Mouse (Mus musculus) spleen, postnatal 36 days (tissue): ENCODE measurements around the gene Lmod3.

Source experiments
- DNase-seq, 2 experiments: peaks; one replicate each; pipeline ENCODE4 v3.0.0; 2022; ENCODE audit warnings: low spot score in 2 of 2, mixed read lengths in 1 of 2

Lmod3 gene

GRCm38 (mm10) chr6:97252711-97253221 lies at the start of gene Lmod3:
TSS of gene Lmod3 (minus strand) at chr6:97252759.
- no peak for DNase-seq

DNA sequence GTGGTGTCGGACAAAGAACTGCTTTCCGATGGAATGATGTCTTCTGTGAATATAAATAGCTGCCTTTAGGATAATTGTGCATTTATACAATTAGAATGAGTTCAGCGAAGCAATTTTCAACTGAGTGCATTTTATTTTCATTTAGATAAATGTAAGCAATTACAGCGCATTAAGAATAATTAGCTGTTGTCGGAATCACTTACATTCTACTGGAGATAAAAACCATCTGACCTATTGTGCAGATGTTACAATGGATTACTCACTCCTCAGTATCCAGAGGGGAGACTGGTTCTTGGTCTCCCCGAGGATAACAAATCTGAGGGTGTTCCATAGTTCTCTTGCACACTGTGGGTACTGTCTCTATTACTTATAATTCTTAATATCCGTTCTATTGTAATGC lies 49.7 kb upstream of the Lmod3 start:
- no peak for DNase-seq

- no peak for DNase-seq
Measured at GRCm38 (mm10) chr6:97300659-97301058, 48.1 kb upstream of the Lmod3 start.

- DNase-seq: no peak
Measured at GRCm38 (mm10) chr6:97300180-97300579, 47.6 kb upstream of the Lmod3 start.

- DNase-seq: no peak
Measured at GRCm38 (mm10) chr6:97297151-97297550, 44.6 kb upstream of the Lmod3 start.

DNA sequence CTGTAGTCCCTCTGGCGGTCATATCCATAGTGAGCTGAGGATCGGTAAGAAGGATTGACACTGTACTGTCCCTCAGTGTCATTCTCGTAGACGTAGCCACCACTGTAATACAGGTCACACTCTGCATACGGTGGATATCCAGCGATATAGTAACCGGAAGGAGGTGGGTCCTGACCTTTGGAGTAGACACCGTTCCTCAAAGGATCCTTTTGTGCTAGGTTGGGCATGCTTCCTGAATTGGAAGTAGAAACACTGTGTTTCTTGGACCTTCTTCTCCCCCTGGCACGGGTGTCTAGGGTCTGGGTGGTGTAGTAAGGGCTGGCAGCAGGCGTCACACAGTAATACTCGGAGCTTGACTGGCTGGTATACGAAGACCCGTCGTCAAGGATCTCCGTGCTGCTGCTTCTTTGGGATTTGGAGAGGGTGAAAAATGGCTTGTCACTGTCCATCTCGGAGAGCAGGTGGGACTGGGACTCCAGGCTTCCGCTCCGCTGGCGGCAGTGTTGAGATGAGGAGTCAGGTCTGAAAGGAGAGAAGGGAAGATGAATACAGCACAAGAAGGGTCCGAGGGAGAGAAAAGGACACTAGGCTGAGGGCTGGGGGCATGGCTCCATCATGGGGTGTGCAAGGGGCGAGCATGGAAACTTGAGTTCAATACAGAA lies 43.4 kb upstream of the Lmod3 start:
- no peak for DNase-seq

DNA sequence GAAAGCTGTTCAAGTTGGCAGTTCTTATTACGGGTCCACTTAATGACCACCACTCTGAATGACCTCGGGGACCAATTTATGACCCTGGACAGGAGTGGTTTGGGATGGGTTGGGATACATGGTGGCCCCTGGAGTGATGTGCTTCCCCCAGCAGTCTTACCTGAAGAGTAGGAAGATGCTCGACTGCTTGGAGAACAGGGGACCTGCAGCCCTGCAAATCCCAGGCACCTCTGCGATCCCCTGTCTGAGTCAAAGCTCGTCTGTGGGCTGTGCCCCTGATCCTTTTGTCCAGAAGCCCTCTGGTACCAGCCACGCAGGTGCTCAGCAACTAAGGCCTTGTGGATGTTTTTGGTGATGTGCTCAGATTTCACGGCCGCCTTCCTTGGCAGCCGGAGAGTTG lies 42.9 kb upstream of the Lmod3 start:
- DNase-seq: no peak

DNA sequence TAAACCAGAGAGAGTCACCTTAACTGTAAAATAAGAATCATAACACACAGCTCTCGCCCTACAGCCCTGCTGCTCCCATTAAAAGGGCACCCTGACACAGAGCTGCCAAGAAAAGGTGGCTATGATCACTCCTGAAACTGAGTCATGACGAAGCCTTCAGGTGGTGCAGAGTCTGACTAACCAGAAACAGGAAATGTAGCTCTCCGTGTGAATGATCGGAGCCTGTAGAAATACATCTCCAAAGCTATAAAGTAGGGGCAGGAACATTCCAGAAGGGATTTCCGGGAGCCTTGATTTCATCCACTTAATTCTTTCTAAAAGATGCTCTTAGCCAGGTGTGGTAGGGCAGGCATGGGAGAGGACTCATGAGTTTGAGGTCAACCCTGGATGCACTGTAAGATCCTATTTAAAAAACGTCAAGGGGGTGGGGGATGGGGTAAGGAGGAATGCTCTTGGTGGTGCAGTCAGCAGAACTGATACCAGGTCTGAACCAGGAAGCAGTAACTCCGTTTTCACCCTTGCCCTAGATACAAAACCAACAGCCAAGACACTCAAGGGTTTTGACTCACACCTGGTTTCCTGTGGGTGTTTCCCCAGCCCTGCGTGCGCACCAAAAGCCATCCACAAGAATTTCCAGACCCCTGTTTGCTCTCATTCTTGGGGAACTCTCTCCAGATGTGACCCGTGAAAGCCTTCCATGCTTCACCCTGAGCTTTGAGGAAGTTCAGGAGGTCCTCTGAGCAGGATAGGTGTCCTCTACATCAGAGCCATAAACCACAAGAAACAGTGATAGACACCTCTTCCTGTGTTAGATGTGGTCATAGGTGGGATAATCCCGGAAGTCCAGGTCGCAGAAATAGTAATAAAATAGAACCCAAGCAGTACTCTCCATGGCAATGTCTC lies 41.4 kb upstream of the Lmod3 start:
- no peak for DNase-seq

- no peak for DNase-seq
Measured at GRCm38 (mm10) chr6:97292894-97293293, 40.3 kb upstream of the Lmod3 start.

DNA sequence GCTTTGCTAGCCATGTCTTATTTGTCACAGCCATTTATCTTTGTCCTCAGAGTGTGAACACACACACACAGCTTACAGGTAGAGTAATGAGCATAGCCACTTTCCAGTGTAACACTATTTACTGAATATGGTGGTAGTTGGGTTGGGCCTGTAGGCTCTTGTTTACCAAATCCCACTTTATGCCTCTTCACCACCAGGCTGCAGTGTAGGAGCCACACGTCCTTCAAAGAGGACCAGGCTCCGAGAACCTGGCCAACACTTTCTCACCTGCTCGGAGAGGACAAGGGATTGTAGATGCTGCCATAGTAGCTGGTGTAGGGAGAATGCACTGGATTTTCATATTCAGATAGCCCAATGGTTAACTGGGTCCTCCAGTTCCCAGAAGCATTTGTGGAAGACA lies 39.5 kb upstream of the Lmod3 start:
- DNase-seq: no peak

- DNase-seq: no peak
Measured at GRCm38 (mm10) chr6:97291159-97291908, 38.8 kb upstream of the Lmod3 start.

DNA sequence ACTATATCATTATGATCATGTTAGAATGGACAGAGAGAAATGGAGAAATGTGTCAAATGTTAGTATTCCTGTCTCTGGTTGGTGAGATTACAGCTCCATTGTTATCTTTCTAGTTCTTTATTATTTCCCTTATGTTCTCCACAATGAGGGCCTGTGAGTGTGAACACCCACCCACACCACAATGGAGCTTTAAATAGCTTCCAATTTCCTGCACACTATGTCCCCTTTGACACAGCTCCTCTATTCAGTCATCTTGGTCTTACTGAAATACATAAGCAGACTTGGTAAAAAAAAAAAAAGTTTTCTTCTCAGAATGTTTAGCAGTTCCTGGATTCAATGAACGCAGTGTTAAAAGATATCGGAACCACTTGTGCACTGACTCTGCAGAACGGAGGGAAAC lies 38.1 kb upstream of the Lmod3 start:
- DNase-seq: no peak

- DNase-seq: no peak
Measured at GRCm38 (mm10) chr6:97289838-97290237, 37.3 kb upstream of the Lmod3 start.

DNA sequence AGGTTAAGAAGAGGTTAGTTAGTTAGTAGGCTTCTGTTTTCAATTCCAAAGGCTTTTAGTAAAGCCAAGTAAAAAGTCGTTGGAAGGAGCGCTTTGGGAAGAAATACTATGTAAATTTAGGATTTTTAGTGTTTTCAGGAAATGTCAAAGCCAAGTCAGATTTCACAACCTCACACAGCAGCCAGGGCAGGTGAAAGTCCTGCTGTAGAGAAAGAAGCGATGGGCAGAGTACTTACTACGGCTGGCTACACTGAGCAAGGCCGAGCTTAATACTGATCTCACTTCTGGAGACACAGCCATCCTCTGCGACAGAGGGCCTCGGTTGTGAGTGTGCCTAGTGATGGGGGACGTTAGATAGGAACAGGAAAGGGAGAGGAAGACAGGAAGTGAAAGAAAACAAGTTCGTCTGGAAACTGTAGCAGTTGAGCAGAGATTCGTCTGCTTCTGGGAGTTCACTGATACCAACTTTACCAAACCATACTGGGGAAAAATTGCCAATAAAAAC lies 36.8 kb upstream of the Lmod3 start:
- no peak for DNase-seq

DNA sequence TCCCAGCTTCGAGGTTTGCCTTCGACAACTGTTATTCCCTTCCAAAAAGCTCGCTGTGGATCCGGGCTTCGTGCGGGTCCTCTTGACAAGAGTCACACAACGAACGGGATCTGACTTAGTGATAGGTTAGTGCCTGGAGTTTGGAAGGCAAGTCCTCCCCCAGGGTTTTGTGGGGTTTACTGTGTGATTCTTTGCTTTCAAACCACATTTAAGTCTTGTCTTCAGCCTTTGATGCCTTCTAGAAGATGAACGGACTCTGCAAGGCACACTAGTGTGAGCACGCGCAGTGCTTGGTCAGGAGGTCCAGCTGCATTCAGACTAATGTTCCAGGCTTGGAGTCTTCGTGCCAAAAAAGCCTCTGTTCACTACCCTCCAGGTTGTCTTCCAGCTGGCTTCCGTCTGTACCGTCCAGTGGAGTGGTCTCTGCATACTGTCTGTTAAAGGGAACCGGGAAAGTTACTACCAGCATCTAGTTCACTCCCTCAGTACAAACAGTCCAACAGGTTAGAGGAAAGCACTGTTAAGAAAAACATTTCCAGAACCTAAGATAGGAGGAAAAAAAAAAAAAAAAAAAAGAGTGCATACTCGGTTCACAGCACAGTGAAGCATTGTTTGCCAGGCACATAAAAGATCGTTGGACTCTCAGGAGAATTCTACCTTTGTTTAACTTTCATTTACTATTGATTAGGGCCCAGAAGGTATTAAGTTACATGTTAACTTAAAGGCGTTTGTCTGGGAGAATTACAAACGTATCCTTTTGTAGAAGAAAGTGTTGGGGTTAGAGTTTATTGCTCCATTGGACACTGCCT lies 35.7 kb upstream of the Lmod3 start:
- DNase-seq: no peak

- DNase-seq: no peak
Measured at GRCm38 (mm10) chr6:97286332-97286731, 33.8 kb upstream of the Lmod3 start.

DNA sequence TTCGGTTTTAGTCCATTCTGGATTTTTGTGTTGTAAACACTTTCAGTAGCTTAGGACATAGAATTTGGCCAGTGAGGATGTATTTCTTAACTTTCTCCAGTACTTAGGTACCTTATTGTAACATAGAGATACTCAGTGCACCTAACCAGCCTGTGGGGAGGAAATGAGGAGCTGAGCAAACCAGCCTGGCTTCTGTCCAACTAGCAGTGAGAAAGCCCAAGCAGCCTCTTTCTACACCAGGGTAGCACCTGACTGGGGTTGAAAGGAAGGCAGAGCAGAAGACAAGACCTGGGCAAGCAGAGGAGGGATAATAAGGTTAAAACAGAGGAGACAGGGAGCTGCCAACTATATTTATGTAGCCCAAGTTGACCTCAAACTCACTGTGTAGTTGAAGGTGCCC lies 31.1 kb upstream of the Lmod3 start:
- no peak for DNase-seq

DNA sequence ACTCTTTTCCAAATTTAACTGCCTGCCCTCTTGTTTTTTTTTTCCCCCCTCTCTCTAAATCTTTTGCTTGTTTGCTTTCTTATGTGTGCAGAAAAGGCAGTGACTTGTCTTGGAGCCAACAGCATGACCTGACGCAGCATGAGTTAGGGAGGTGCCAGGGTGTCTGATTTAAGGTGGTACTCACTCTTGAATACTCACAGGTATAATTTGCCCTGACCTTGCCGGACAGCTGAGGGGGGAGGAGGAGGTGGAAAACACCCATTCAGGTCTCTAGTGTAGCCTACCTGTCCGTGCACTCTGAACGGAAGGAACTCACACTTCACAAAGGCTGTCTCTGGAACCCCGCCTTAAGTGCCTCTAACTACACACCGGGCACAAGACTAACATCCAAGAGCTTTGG lies 26.3 kb upstream of the Lmod3 start:
- no peak for DNase-seq

DNA sequence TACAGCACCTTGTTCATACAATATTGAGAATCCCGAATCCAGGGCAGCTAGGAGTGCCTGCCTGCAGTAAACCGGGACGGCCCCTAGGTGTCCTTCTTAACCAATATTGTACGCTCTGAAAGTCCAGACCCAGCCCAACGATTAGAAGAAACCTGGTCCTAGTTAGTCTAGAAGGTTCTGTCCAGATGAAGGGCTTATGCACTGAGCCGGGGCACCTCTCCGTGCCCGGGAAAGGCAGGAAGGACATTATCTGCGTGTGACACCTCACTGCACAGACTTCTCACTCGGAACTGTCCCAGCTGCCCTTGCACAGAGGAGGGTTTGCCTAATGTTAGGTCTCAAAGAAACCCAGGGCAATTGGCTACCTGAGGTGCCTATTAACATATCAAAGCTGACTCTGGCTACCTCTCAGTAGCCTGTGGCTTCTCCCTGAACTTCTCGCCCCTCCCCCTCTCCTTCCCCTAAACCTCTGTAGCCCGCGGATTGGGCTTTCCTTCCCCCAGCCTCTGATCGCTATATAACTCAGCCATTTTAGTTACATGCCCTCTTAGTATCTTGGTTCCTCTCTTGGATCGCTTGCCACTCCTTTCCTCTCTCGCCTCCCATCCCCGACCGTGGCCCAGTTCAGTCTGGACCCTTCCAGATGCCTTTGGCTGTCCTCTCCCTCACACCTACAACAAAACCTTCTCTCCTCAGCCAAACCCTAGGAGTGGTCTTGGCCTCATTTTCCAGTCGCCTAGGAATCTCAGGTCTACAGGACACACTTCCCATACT lies 25.6 kb upstream of the Lmod3 start:
- peak; percentile 27 to 45 for DNase-seq

- no peak for DNase-seq
Measured at GRCm38 (mm10) chr6:97276890-97277497, 24.4 kb upstream of the Lmod3 start.
